Mouse (Mus musculus): ENCODE data around the gene Ercc5. TPM values are rescaled to one million over a fixed set of nuclear protein-coding genes. Genes with fewer than 3 reads are reported as not detected.

The Ercc5 gene
- 28.6 TPM for polyA plus RNA-seq (2017; shearing (Covaris generic))

DNA sequence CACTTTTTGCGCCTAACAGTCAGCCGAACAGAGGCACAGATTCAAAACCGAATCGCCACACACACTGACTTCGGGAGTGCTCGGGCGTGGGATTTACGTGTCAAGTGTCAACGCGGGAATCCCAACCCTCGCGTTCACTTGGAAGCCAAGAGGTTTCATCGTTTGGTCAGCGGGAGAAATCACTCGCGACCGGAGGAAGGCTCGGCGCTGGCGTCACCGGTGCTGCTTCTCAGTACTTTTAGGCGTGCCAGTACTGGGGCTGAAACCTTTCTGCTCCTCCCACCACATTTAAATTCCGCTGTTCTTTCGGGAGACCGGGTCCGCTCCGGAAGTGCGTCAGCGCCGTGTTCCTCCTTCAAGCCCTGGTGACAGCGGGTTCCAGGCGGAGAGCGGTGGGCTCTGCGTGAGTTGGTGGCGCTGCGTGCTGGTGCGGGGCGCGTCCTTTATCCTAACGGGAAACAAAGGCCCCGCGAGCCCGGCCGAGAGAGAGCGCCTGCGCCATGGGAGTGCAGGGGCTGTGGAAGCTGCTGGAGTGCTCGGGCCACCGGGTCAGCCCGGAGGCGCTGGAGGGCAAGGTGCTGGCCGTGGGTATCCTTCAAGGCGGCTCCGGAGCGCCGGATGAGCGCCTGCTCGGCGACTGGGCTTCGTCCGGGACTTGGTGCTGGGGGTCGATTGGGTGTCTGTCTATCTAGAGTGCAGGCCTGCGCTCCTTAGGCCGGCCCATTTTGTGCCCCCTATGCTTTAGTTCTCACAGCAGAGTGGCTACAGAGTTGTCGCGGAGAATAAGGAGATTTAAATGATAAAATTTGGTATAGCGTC lies at the start of gene Ercc5:
TSS of gene Ercc5 (plus strand) at position 182 of the 819 bp plus-strand sequence.

DNA sequence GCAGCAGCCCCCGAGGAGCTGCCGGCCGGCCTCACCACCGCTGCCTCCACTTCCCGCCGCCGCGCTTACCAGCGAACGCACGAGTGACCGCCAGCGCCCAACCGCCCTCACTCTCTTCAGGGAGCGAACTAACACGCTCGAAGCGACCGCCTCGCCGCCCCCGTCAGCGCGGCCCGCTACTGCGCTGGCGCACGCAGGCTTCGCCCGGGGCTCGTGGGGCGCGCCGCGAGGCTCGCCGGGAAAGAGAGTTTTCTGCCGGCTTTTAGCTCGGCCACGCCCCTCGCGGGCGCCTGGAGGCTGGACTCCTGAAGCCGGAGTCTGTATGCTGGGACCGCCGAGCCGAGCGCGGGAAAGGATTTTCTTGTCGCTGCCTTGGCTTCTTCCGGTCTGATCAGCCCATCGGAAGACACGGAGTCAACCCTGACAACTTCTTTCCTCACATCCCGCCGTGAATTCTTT lies 45.3 kb upstream of the Ercc5 start, which contains the start of gene Tex30:
TSS of gene Tex30 (minus strand) at position 183 of the 459 bp plus-strand sequence.

DNA sequence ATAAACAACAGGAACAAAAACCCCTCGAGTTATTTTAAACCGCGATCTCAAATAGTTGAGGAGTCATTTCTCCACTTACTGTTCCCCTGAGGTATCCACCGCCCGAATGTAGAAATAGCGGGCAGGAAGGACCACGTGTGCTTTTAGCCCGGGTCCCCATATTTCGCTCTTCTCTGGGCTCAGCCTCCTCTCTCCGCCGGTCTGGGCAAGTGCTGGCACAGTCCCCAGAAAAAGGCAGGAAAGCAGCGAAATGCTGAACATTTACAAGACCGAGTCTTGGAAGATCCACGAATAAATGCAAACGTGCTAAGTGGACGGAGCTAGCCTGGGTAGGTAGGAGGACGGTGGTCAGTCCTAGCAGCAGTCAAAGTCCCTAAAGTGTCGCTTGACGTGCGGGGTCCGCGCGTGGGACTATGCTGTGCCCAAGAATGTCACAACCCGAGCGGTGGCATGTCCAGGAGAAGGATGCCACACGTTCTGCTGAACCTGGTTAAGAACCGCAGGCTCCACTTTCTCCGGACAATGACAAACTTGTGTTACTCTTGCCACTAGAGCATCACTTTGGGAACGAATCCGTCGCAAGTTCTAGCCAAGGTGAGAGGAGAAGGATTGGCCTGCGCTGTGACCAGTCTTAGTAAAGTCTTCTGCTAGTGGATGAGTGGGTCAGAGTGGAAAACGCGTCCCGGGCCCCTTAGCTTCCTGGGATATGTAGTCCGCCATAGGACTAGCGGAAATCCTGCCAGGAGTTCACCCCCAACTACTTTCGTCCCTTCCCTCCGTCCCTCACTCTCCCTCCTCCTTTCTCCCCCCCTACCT lies 29.1 kb upstream of the Ercc5 start, which contains the start of the genes Kdelc1 and Bivm:
TSS of gene Kdelc1 (minus strand) at position 570 of the 816 bp plus-strand sequence.
TSS of gene Bivm (plus strand) at position 719 of the 816 bp plus-strand sequence.

DNA sequence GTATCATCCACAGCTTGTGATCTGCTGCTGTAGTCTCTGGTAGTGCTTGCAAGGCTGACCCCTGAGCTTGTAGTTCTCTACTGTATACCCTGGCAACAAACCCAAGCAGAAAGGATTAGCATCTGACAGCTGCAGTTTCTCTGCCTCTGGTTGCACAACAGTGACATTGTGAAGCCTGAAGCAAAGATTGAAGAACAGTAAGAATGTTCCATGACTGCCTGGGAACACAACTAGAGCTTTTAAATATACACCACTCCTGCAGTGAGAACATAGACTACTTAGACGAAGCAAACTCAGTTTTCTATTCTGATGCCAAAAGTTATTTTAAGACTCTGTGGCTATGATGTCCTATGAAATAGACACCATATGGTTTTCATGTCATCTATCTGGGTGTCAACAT lies 71.3 kb downstream of the Ercc5 start, which contains the start of gene Mettl21e:
TSS of gene Mettl21e (minus strand) at position 86 of the 400 bp plus-strand sequence.

Other genes starting within 250 kb of the Ercc5 start
- gene Tpp2, start 214.1 kb upstream of the Ercc5 start, polyA plus RNA-seq (2017; shearing (Covaris generic)) = 224 TPM
- 0.55 TPM for gene Mettl21c, start 127.7 kb upstream of the Ercc5 start, polyA plus RNA-seq (2017; shearing (Covaris generic))
- 0.29 TPM for gene Gm8251, start 85.8 kb upstream of the Ercc5 start, polyA plus RNA-seq (2017; shearing (Covaris generic))
- 130 TPM for gene Tex30, start 45.3 kb upstream of the Ercc5 start, polyA plus RNA-seq (2017; shearing (Covaris generic))
- gene Kdelc1, start 28.9 kb upstream of the Ercc5 start, polyA plus RNA-seq (2017; shearing (Covaris generic)) = 5.0 TPM
- gene Bivm, start 28.8 kb upstream of the Ercc5 start, polyA plus RNA-seq (2017; shearing (Covaris generic)) = 4.2 TPM
- gene Mettl21e, start 71.2 kb downstream of the Ercc5 start, polyA plus RNA-seq (2017; shearing (Covaris generic)) = not detected

Data from naive thymus-derived CD4-positive, alpha-beta T cell, adult 5 months (primary cell).